Mouse (Mus musculus) MEL (cell line): Measurements from ENCODE around the gene Klhl23. TPM values are rescaled to one million over a fixed set of nuclear protein-coding genes. Genes with fewer than 3 reads are reported as not detected.

Source experiments
- DNase-seq: peaks from one replicate; pipeline ENCODE4 v3.0.0; 2011; ENCODE audit warnings: low read depth, low spot score
- H3K27ac ChIP-seq: 2 replicates; pipeline ENCODE4 v1.5.1; 2012; ENCODE audit warnings: low read depth, mild to moderate bottlenecking, control low read depth, low read length, moderate library complexity; ENCODE audit not compliant: control insufficient read depth
- H3K27me3 ChIP-seq, 2 experiments: fragments of 150-350 bp in 1 of 2; sonication (generic) in 1 of 2; 2 replicates each; pipeline ENCODE4 v1.6.1; 2012; ENCODE audit warnings: low read length in 2 of 2, mild to moderate bottlenecking in 2 of 2, improper control_type of control experiment in 1 of 2, moderate library complexity in 1 of 2; ENCODE audit not compliant: insufficient read depth in 2 of 2, control insufficient read depth in 1 of 2
- H3K36me3 ChIP-seq, 2 experiments: 2 replicates each; pipeline ENCODE4 v1.6.1; 2012 to 2014; ENCODE audit warnings: low read length in 2 of 2, improper control_type of control experiment in 1 of 2, inconsistent platforms in 1 of 2, mild to moderate bottlenecking in 1 of 2; ENCODE audit not compliant: insufficient read depth in 2 of 2, control insufficient read depth in 1 of 2
- H3K4me1 ChIP-seq, 2 experiments: fragments of 150-350 bp in 1 of 2; sonication (generic) in 1 of 2; 2 replicates each; pipeline ENCODE4 v1.6.1; 2012; ENCODE audit warnings: low read length in 2 of 2, improper control_type of control experiment in 1 of 2, mild to moderate bottlenecking in 1 of 2; ENCODE audit not compliant: insufficient read depth in 2 of 2, control insufficient read depth in 1 of 2
- H3K4me3 ChIP-seq, 2 experiments: fragments of 150-350 bp in 1 of 2; sonication (generic) in 1 of 2; 2 replicates each; pipeline ENCODE4 v1.5.1; 2012; ENCODE audit warnings: low read depth in 2 of 2, low read length in 2 of 2, mild to moderate bottlenecking in 2 of 2, moderate library complexity in 2 of 2, control low read depth in 1 of 2, improper control_type of control experiment in 1 of 2; ENCODE audit not compliant: control insufficient read depth in 1 of 2, insufficient read depth in 1 of 2
- H3K79me2 ChIP-seq: 2 replicates; pipeline ENCODE4 v1.6.1; 2012; ENCODE audit warnings: mild to moderate bottlenecking, low read length, moderate library complexity; ENCODE audit not compliant: control insufficient read depth, poor library complexity, insufficient read depth
- H3K9ac ChIP-seq: 2 replicates; pipeline ENCODE4 v1.6.1; 2012; ENCODE audit warnings: low read depth, mild to moderate bottlenecking, control low read depth, low read length, moderate library complexity; ENCODE audit not compliant: control insufficient read depth, poor library complexity, severe bottlenecking
- H3K9me3 ChIP-seq: fragments of 150-350 bp; sonication (generic); replicated peaks from 2 replicates; pipeline ENCODE4 v1.6.1; 2012; ENCODE audit warnings: mild to moderate bottlenecking, low read length, improper control_type of control experiment, moderate library complexity; ENCODE audit not compliant: insufficient read depth
- CHD1 ChIP-seq: IDR thresholded peaks from 2 replicates; pipeline ENCODE4 v1.6.1; 2012; ENCODE audit warnings: low read depth, mild to moderate bottlenecking, inconsistent platforms, low read length, improper control_type of control experiment
- CTCF ChIP-seq, 3 experiments: IDR thresholded peaks in 2 of 3; conservative IDR thresholded peaks in 1 of 3; 2 replicates each; pipeline ENCODE4 v1.5.1; 2011 to 2012; ENCODE audit warnings: low read length in 3 of 3, low read depth in 2 of 3, mild to moderate bottlenecking in 2 of 3, improper control_type of control experiment in 1 of 3, inconsistent platforms in 1 of 3, mixed read lengths in 1 of 3, moderate library complexity in 1 of 3; ENCODE audit not compliant: control insufficient read depth in 1 of 3, insufficient read depth in 1 of 3, poor library complexity in 1 of 3, severe bottlenecking in 1 of 3
- E2F4 ChIP-seq: IDR thresholded peaks from 2 replicates; pipeline ENCODE4 v1.6.1; 2011; ENCODE audit warnings: low read depth, low read length, improper control_type of control experiment, borderline replicate concordance
- ELF1 ChIP-seq: IDR thresholded peaks from 2 replicates; pipeline ENCODE4 v1.6.1; 2014; ENCODE audit warnings: low read depth, mild to moderate bottlenecking, inconsistent platforms, low read length, improper control_type of control experiment, moderate library complexity
- EP300 ChIP-seq, 2 experiments: IDR thresholded peaks; 2 replicates each; pipeline ENCODE4 v1.6.1; 2011; ENCODE audit warnings: improper control_type of control experiment in 2 of 2, low read length in 2 of 2, low read depth in 1 of 2, mild to moderate bottlenecking in 1 of 2
- GATA1 ChIP-seq: IDR thresholded peaks from 2 replicates; pipeline ENCODE4 v1.6.1; 2011; ENCODE audit warnings: low read depth, low read length, improper control_type of control experiment
- HCFC1 ChIP-seq: IDR thresholded peaks from 2 replicates; pipeline ENCODE4 v1.6.1; 2012; ENCODE audit warnings: low read depth, mild to moderate bottlenecking, inconsistent platforms, low read length, improper control_type of control experiment, moderate library complexity
- MXI1 ChIP-seq: IDR thresholded peaks from 2 replicates; pipeline ENCODE4 v1.6.1; 2011; ENCODE audit warnings: mild to moderate bottlenecking, low read depth, low read length, improper control_type of control experiment
- MYC ChIP-seq: IDR thresholded peaks from 2 replicates; pipeline ENCODE4 v1.6.1; 2011; ENCODE audit warnings: low read depth, mild to moderate bottlenecking, low read length, improper control_type of control experiment, moderate library complexity
- POLR2A ChIP-seq, 2 experiments: IDR thresholded peaks; 2 replicates each; pipeline ENCODE4 v1.6.1; 2011 to 2012; ENCODE audit warnings: low read length in 2 of 2, mild to moderate bottlenecking in 2 of 2, control low read depth in 1 of 2, improper control_type of control experiment in 1 of 2, low read depth in 1 of 2, moderate library complexity in 1 of 2; ENCODE audit not compliant: control insufficient read depth in 1 of 2, insufficient read depth in 1 of 2, poor library complexity in 1 of 2
- POLR2AphosphoS2 ChIP-seq: IDR thresholded peaks from 2 replicates; pipeline ENCODE4 v1.6.1; 2011; ENCODE audit warnings: low read length, improper control_type of control experiment
- RAD21 ChIP-seq: IDR thresholded peaks from 2 replicates; pipeline ENCODE4 v1.6.1; 2011; ENCODE audit warnings: mild to moderate bottlenecking, low read depth, low read length, improper control_type of control experiment
- RCOR1 ChIP-seq: IDR thresholded peaks from 2 replicates; pipeline ENCODE4 v1.6.1; 2012; ENCODE audit warnings: low read depth, mild to moderate bottlenecking, inconsistent platforms, low read length, improper control_type of control experiment
- SIN3A ChIP-seq: IDR thresholded peaks from 2 replicates; pipeline ENCODE4 v1.6.1; 2012; ENCODE audit warnings: low read length, improper control_type of control experiment, inconsistent platforms
- TBP ChIP-seq: IDR thresholded peaks from 2 replicates; pipeline ENCODE4 v1.8.0; 2011; ENCODE audit warnings: low read depth, low read length, improper control_type of control experiment
- ZC3H11A ChIP-seq: IDR thresholded peaks from 2 replicates; pipeline ENCODE4 v1.6.1; 2012; ENCODE audit warnings: low read depth, mild to moderate bottlenecking, inconsistent platforms, low read length, improper control_type of control experiment
- ZKSCAN1 ChIP-seq: IDR thresholded peaks from 2 replicates; pipeline ENCODE4 v1.6.1; 2012; ENCODE audit warnings: low read depth, mild to moderate bottlenecking, inconsistent platforms, low read length, improper control_type of control experiment, moderate library complexity
- ZNF384 ChIP-seq: IDR thresholded peaks from 2 replicates; pipeline ENCODE4 v1.6.1; 2012; ENCODE audit warnings: low read depth, mild to moderate bottlenecking, inconsistent platforms, low read length, improper control_type of control experiment
- polyA plus RNA-seq, 2 experiments: library from polyadenylated mRNA; stranded (reverse) in 1 of 2; unstranded in 1 of 2; fragments of >175 nt in 1 of 2; fragments of >200 nt in 1 of 2; gene quantifications; 2 replicates each; pipeline versions ENCODE4 v1.2.1 to v1.2.4; 2012; ENCODE audit warnings: low replicate concordance in 2 of 2, low read depth in 1 of 2; ENCODE audit not compliant: insufficient read length in 2 of 2, insufficient read depth in 1 of 2, missing spikeins in 1 of 2
- total RNA-seq: library from RNA; depleted of rRNA; stranded (reverse); fragments of 300-350 nt; gene quantifications from 2 replicates; pipeline ENCODE4 v1.2.3, GENCODE M21; 2012

Gene Klhl23
- total and polyA plus RNA-seq, 3 experiments: 24.8 to 238 (median 31.4) TPM

GRCm38 (mm10) chr2:69862117-69862657 lies 40.4 kb downstream of the Klhl23 start:
- peak overlapping the region; percentile 97 to 99 for H3K4me3 ChIP-seq
- no peaks in the 10 kb centered on the region for H3K9me3 ChIP-seq
- peak; percentile 73 for TF ChIP-seq ZNF384
- TF ChIP-seq HCFC1: no peak; the same call in 1 of the 2 replicates
- 0 out of 2 replicates have a peak, but pooled peaks have one; percentile 13 for TF ChIP-seq GATA1
- TF ChIP-seq EP300 (IDR thresholded peaks at IDR 0.05; ENCODE audit: low read depth in 1 of 2, low read length in 2 of 2): no peak
- no peak for TF ChIP-seq E2F4
- peak; percentile 24; the same call in 1 of the 2 replicates for TF ChIP-seq MXI1
- peak; percentile 81 for TF ChIP-seq SIN3A
- 0 out of 2 replicates have a peak, but pooled peaks have one; percentile 18 for TF ChIP-seq MYC
- 0 out of 2 replicates have a peak, but pooled peaks have one; percentile 23 for TF ChIP-seq POLR2AphosphoS2
- peak; percentile 94; the same call in 1 of the 2 replicates for TF ChIP-seq CHD1
- no peak for TF ChIP-seq ZC3H11A
- 0 out of 2 replicates have a peak, but pooled peaks have one; percentile 25 for TF ChIP-seq ELF1
- H3K9ac ChIP-seq: peak overlapping the region; percentile 98
- peak overlapping the region; percentile 89 for H3K27ac ChIP-seq
- DNase-seq: peak; percentile 69
- H3K27me3 ChIP-seq: no peaks in the 10 kb centered on the region
- peaks cover 2 to 9% of the 10 kb centered on the region in 2 experiments; a peak in 3 of 4 replicates for H3K4me1 ChIP-seq
- peaks cover 28 to 39% of the 10 kb centered on the region in 2 experiments for H3K36me3 ChIP-seq
- H3K79me2 ChIP-seq: peaks cover 34% of the 10 kb centered on the region

GRCm38 (mm10) chr2:69883990-69884391 lies 62.2 kb downstream of the Klhl23 start:
- peaks cover 2 to 4% of the 10 kb centered on the region in 2 experiments; a peak in 2 of 4 replicates for H3K4me1 ChIP-seq
- peak; percentile 16 for TF ChIP-seq RAD21
- TF ChIP-seq TBP: no peak
- TF ChIP-seq POLR2A (IDR thresholded peaks at IDR 0.05; ENCODE audit: control insufficient read depth in 1 of 2, insufficient read depth in 1 of 2, low read depth in 1 of 2, low read length in 2 of 2, poor library complexity in 1 of 2): no peak
- TF ChIP-seq ZKSCAN1: no peak
- TF ChIP-seq RCOR1: no peak
- TF ChIP-seq MYC: peak; percentile 76; the same call in 1 of the 2 replicates
- peak in 2 of 3 experiments; percentile 20 to 44; a peak in 3 of 6 replicates for TF ChIP-seq CTCF (IDR thresholded peaks at IDR 0.05 in 2 of 3, conservative IDR thresholded peaks at IDR 0.05 in 1 of 3; ENCODE audit: control insufficient read depth in 1 of 3, insufficient read depth in 1 of 3, low read depth in 2 of 3, low read length in 3 of 3, poor library complexity in 1 of 3, severe bottlenecking in 1 of 3)
- H3K79me2 ChIP-seq: peaks cover 16% of the 10 kb centered on the region
- H3K27me3 ChIP-seq: no peaks in the 10 kb centered on the region
- H3K27ac ChIP-seq: no peak overlapping the region
- peak overlapping the region; percentile 94 for H3K9ac ChIP-seq
- DNase-seq: peak; percentile 54
- peaks cover 0 to 10% of the 10 kb centered on the region in 2 experiments; a peak in 3 of 4 replicates for H3K36me3 ChIP-seq
- peak overlapping the region; percentile 64 to 95 for H3K4me3 ChIP-seq
- no peaks in the 10 kb centered on the region for H3K9me3 ChIP-seq
